Mouse (Mus musculus) hindbrain, embryonic 16.5 days (tissue): ENCODE data around the gene Fam24b. TPM values are rescaled to one million over a fixed set of nuclear protein-coding genes. Genes with fewer than 3 reads are reported as not detected.
A peak's percentile ranks its signal among the peaks of the same experiment; 100 is the strongest.

Experiments
- ATAC-seq: fragments of 200-750 bp; cut with Nextera tagmentation; 2 replicates; pipeline ENCODE4 v1.8.0; 2017; ENCODE audit warnings: moderate TSS enrichment, moderate library complexity
- H3K27ac ChIP-seq: fragments of 300-500 bp; sonication (generic); 2 replicates; pipeline ENCODE4 v1.5.1; 2014; ENCODE audit warnings: low read depth, mild to moderate bottlenecking, control low read depth, low read length, moderate library complexity
- H3K27me3 ChIP-seq: fragments of 300-500 bp; sonication (generic); replicated peaks from 2 replicates; pipeline ENCODE4 v1.6.1; 2014; ENCODE audit warnings: low read length; ENCODE audit not compliant: control insufficient read depth, insufficient read depth
- H3K36me3 ChIP-seq: fragments of 300-500 bp; sonication (generic); 2 replicates; pipeline ENCODE4 v1.6.1; 2014; ENCODE audit warnings: mild to moderate bottlenecking, low read length, moderate library complexity, mixed read lengths; ENCODE audit not compliant: control insufficient read depth, insufficient read depth
- H3K4me1 ChIP-seq: fragments of 300-500 bp; sonication (generic); 2 replicates; pipeline ENCODE4 v1.6.1; 2014; ENCODE audit warnings: low read depth, low read length; ENCODE audit not compliant: control insufficient read depth, insufficient read depth
- H3K4me2 ChIP-seq: fragments of 300-500 bp; sonication (generic); 2 replicates; pipeline ENCODE4 v1.6.1; 2014; ENCODE audit warnings: mild to moderate bottlenecking, low read length, control low read depth, moderate library complexity
- H3K4me3 ChIP-seq: fragments of 300-500 bp; sonication (generic); 2 replicates; pipeline ENCODE4 v1.5.1; 2014; ENCODE audit warnings: mild to moderate bottlenecking, low read length, control low read depth, moderate library complexity
- H3K9ac ChIP-seq: fragments of 300-500 bp; sonication (generic); 2 replicates; pipeline ENCODE4 v1.6.1; 2014; ENCODE audit warnings: low read depth, mild to moderate bottlenecking, control low read depth, low read length, moderate library complexity
- H3K9me3 ChIP-seq: fragments of 300-500 bp; sonication (generic); 2 replicates; pipeline ENCODE4 v1.6.1; 2014; ENCODE audit warnings: mild to moderate bottlenecking, low read length, moderate library complexity; ENCODE audit not compliant: control insufficient read depth
- WGBS: fragments of 180-500 bp; shearing (Covaris S2); extraction: QIAGEN DNeasy Blood & Tissue Kit; methylation state at CpG from one replicate; pipeline ENCODE4 v1.1.7; 2014; 5-methylcytosine and 5-hydroxymethylcytosine counted together
- polyA plus RNA-seq: library from polyadenylated mRNA; unstranded; fragments of >200 nt; fragmentation: Nextera tagmentation; extraction: Ambion mirVana; gene quantifications from 2 replicates; pipeline ENCODE4 v1.2.1, GENCODE M21; 2015

The Fam24b gene
- polyA plus RNA-seq, result not detected in 2 replicates

DNA sequence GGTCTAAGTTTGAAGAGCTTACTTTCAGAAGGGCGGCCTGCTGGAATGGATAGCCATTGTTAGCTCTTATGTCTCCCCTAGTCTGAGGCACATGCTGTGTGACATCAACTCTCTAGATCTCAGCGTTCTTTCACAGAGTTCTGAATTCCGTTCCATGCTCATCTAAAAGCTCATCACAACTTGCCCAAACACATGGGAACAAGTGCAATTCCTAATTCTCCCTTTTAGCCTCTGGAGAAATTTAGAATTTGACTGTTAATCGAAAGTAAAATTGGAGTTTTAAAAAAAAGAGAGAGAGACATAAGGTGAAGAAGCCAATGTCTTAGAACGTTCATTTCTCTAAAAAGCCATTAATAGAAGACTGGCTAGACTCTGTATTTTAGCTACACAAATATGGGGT lies at the start of gene Fam24b:
Fam24b (minus strand) TSS at position 101 of the 400 bp plus-strand sequence.
- H3K9me3 ChIP-seq, result no peaks in the 10 kb centered on the region
- no peaks in the 10 kb centered on the region for H3K4me1 ChIP-seq
- H3K36me3 ChIP-seq, result no peaks in the 10 kb centered on the region
- no peak within 1 kb of the TSS for H3K4me2 ChIP-seq
- no peak within 1 kb of the TSS for H3K27ac ChIP-seq
- no peaks in the 10 kb centered on the region for H3K27me3 ChIP-seq
- no peak within 1 kb of the TSS for H3K9ac ChIP-seq
- ATAC-seq, result no peak
- H3K4me3 ChIP-seq, result no peak within 1 kb of the TSS
- WGBS, result 89% methylated on average over 5 of the region's 5 CpGs

DNA sequence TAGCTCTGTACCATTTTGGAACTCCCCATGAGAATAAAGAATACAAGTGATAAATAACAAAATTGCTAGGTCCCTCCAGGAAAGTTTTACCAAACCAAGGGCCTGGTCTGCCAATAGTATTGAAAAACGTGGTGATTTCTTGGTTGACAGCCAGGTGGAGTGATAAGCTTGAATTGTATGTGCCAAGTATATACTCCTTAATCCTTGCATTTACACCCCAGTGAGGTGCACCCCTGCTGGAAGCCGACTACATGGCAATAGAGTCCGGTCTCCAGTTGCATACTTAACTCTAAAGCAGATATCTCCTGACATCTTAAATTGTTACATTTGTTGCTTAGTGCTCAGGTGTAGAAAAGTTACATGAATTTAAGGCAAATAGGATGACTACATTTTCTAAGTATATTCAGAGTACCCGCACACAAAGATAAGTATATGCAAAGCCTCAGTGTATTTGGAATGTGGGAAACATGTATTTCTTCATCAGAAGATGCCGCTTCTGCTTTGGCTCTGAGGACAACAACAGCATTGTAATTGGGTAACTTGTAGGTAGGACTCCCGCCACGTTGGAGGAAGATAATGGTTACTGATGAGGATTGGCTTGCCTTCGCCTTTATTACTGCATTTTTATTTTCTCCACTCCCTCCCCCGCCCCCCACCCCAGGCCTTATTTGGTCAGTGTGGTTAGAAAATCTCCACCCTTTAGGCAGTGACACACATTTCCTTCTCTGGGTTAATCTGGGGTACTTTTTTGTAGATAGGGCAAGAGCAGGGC lies 42.8 kb upstream of the Fam24b start:
- ATAC-seq, result no peak
- no peaks in the 10 kb centered on the region for H3K36me3 ChIP-seq
- H3K4me3 ChIP-seq, result peak overlapping the region; percentile 81
- peak overlapping the region; percentile 68 for H3K4me2 ChIP-seq
- no peaks in the 10 kb centered on the region for H3K9me3 ChIP-seq
- H3K27ac ChIP-seq, result no peak overlapping the region
- WGBS, result 71% methylated on average over 9 of the region's 9 CpGs
- H3K4me1 ChIP-seq, result no peaks in the 10 kb centered on the region; the same call in 1 of the 2 replicates
- H3K27me3 ChIP-seq, result no peaks in the 10 kb centered on the region
- H3K9ac ChIP-seq, result peak overlapping the region; percentile 94

DNA sequence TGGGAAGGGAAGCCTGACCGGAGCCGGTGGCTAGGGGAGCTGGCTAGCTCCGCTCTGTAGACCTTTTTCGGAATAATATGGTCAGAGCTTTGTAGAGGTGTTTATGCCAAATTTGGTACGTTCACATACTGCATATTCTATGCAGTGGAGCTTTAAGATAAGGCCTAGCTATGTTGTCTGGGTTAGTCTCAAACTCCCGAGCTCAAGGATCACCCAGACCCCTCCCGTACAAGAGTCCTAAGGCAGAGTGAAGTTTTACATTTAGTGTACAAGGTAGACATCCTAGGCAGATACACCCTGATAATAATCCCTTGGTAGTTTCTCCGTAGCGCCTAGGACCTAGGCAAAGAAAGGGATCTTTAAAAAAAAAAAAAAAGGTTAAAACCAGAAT lies 42.1 kb upstream of the Fam24b start:
- peak overlapping the region; percentile 94 for H3K9ac ChIP-seq
- 10% methylated on average over 9 of the region's 9 CpGs for WGBS
- peak overlapping the region; percentile 68 for H3K4me2 ChIP-seq
- H3K4me3 ChIP-seq, result peak overlapping the region; percentile 81
- no peaks in the 10 kb centered on the region for H3K27me3 ChIP-seq
- no peaks in the 10 kb centered on the region for H3K36me3 ChIP-seq
- H3K4me1 ChIP-seq, result no peaks in the 10 kb centered on the region; the same call in 1 of the 2 replicates
- no peaks in the 10 kb centered on the region for H3K9me3 ChIP-seq
- ATAC-seq, result 0 out of 2 replicates have a peak, but pooled peaks have one; percentile 28
- H3K27ac ChIP-seq, result peak overlapping the region; percentile 90

DNA sequence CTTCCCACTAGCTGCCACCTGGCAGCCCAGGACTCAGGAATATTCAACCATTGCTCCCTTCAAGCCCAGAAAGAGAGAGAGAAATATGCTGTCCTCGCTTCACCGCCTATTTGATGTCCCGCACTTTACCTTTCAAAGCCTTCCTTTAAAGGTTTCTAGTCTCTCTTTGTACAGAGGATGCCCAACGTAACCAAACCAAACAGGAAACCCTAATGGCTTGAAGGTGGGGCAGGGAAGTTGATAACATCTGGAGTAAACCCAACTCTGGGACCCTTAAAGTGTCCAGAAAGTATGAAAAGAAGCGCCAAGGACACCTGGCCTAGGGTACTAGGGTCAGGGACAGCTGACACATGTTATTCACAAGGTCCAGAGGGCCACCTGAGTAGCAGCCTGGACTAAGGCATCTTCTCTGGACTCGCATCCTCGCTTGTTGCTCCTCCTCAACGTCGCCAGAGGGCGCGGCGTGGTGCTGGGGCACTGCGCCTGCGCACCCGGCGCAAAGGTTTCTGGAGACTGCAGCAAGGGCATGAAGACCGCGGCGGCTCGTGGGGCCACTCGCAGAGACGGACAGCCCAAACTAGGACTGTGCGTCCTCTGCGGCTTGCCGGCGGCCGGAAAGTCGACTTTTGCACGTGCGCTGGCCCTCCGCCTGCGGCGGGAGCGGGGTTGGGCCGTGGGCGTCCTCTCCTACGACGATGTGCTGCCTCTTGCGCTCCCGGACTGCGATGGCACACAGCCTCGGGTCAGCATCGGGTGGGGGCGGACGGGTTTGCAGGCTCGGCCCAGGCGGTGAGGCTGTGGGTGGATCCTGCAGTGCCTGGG lies 41.5 kb upstream of the Fam24b start, which contains the start of gene Pstk:
Pstk (plus strand) TSS at position 494 of the 822 bp plus-strand sequence.
- peak; percentile 97 for ATAC-seq
- Histone ChIP-seq H3K27me3 (no peaks in the 10 kb centered on the region), H3K4me2 (peak within 1 kb of the TSS; percentile 68), H3K36me3 (no peaks in the 10 kb centered on the region), H3K9ac (peak within 1 kb of the TSS; percentile 94), H3K4me3 (peak within 1 kb of the TSS; percentile 81), H3K27ac (peak within 1 kb of the TSS; percentile 90), H3K9me3 (no peaks in the 10 kb centered on the region), H3K4me1 (no peaks in the 10 kb centered on the region; the same call in 1 of the 2 replicates)
- 5% methylated on average over 47 of the region's 47 CpGs for WGBS

DNA sequence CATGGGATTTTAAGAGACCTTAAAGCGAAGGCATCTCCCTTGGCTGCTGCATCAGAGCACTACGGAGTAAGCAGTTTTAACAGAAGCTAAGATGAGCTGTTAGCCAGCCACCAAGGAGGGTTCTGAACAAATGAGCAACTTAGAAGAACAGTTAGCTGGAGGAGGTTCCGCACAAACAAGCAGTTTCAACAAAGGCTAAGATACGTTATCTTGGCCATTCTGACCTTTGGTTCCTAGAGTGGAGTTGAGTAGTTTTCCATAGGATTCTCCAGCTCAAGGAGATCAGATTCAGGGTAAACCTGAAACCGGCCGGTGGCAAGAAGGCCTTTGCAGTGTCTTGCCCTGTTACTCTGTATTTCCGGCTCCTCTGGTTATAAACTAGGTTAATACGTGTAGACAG lies 34.8 kb upstream of the Fam24b start:
- WGBS, result 96% methylated on average over 8 of the region's 8 CpGs
- ATAC-seq, result no peak
- H3K4me3 ChIP-seq, result no peak overlapping the region
- H3K36me3 ChIP-seq, result 0 out of 2 replicates have a peak, but pooled peaks cover 3% of the 10 kb centered on the region
- H3K9me3 ChIP-seq, result no peaks in the 10 kb centered on the region
- H3K27me3 ChIP-seq, result no peaks in the 10 kb centered on the region
- H3K4me2 ChIP-seq, result no peak overlapping the region
- H3K9ac ChIP-seq, result no peak overlapping the region
- no peak overlapping the region for H3K27ac ChIP-seq
- peaks cover 14% of the 10 kb centered on the region for H3K4me1 ChIP-seq

DNA sequence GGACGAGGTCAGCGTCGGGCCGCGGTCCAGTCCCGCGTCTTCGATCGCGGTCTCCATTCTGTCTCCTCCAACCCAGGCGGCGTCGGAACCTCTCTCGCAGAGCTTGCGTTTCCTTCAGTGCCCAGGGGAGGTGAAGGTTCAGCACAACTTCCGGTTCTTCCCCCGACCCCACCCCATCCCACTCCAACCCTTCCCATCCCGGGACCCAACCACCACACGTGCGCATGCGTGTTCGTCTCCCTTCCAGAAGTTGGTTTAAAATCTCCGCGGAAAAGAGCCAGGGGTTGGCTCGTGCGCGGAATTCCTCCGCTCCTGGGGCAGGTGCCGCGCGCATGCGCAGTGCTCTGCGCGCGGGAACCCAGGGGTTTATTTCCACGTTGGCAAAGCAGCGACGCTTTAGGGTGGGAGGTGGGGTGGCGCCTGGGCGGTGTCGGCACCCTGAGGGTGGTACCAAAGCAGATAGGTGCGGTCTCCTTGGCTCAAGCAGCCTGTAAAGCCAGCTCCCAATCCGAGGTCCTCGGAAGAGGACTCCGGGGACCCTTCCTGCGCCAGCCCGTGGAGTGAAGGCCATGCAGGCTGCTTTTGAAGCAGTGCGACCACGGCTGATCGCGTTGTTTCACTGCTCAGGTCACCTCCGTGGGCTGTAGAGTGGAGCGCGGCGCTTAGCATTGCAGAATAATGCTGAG lies 33.4 kb upstream of the Fam24b start, which contains the start of gene 2310057M21Rik:
2310057M21Rik (minus strand) TSS at position 145 of the 686 bp plus-strand sequence.
- peaks cover 8% of the 10 kb centered on the region for H3K36me3 ChIP-seq
- H3K4me3 ChIP-seq, result peak within 1 kb of the TSS; percentile 69
- no peaks in the 10 kb centered on the region for H3K27me3 ChIP-seq
- H3K4me2 ChIP-seq, result peak within 1 kb of the TSS; percentile 79
- H3K4me1 ChIP-seq, result peaks cover 14% of the 10 kb centered on the region
- H3K9me3 ChIP-seq, result no peaks in the 10 kb centered on the region
- ATAC-seq, result peak; percentile 98
- WGBS, result under 1% methylated on average over 55 of the region's 55 CpGs
- H3K9ac ChIP-seq, result peak within 1 kb of the TSS; percentile 78
- H3K27ac ChIP-seq, result peak within 1 kb of the TSS; percentile 88

DNA sequence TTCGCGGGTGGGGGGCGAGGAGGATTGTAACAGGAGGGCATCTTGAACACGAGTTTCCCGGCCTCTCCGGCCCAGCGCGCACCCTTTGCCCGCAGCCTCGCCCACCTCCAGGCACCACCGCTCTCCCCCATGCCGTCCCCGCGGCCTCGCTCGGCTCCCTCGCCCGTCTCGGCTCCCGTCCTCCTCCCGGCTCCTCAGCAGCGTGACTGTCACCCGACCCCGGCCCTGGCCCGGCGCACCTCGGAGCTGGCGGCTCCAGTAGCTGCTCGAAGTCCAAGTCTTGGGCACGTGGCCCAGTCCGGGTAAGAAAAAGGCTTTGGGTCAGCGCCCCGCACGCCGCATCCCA lies 32.9 kb upstream of the Fam24b start:
- Histone ChIP-seq H3K27ac (peak overlapping the region; percentile 76), H3K9me3 (no peaks in the 10 kb centered on the region), H3K4me2 (peak overlapping the region; percentile 79), H3K4me1 (peaks cover 14% of the 10 kb centered on the region), H3K36me3 (peaks cover 12% of the 10 kb centered on the region), H3K4me3 (peak overlapping the region; percentile 69), H3K27me3 (no peaks in the 10 kb centered on the region), H3K9ac (peak overlapping the region; percentile 78)
- peak; percentile 85 for ATAC-seq
- WGBS, result under 1% methylated on average over 32 of the region's 35 CpGs

DNA sequence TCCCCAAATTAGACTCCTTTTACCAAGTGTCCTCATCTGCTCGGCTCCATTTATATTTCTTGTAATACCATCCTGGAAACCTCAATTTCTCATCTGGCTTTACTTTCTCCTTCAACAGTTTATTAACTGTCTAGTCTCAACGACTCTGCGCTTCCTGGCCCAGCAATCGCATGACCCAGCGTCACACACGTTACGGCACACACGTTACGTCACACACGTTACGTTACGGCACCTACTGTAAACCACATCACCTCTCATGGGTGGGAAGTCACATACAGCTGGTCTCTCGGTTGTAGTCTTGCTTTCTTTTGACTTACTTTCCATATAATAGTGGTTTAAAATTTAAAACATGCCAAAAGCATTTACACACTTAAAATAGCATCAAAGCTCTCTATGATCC lies 26.8 kb upstream of the Fam24b start:
- Histone ChIP-seq H3K4me2 (no peak overlapping the region), H3K36me3 (peaks cover 32% of the 10 kb centered on the region), H3K4me3 (no peak overlapping the region), H3K4me1 (peaks cover 3% of the 10 kb centered on the region), H3K27me3 (no peaks in the 10 kb centered on the region), H3K27ac (no peak overlapping the region), H3K9me3 (no peaks in the 10 kb centered on the region), H3K9ac (no peak overlapping the region)
- ATAC-seq, result no peak
- 96% methylated on average over 13 of the region's 13 CpGs for WGBS
